Mouse (Mus musculus): Measurements from ENCODE around the gene Pde7b. TPM values are rescaled to one million over a fixed set of nuclear protein-coding genes. Genes with fewer than 3 reads are reported as not detected.

Gene Pde7b
- total RNA-seq, 2 experiments from 2014 or later: 13.2 to 14.4 TPM

DNA sequence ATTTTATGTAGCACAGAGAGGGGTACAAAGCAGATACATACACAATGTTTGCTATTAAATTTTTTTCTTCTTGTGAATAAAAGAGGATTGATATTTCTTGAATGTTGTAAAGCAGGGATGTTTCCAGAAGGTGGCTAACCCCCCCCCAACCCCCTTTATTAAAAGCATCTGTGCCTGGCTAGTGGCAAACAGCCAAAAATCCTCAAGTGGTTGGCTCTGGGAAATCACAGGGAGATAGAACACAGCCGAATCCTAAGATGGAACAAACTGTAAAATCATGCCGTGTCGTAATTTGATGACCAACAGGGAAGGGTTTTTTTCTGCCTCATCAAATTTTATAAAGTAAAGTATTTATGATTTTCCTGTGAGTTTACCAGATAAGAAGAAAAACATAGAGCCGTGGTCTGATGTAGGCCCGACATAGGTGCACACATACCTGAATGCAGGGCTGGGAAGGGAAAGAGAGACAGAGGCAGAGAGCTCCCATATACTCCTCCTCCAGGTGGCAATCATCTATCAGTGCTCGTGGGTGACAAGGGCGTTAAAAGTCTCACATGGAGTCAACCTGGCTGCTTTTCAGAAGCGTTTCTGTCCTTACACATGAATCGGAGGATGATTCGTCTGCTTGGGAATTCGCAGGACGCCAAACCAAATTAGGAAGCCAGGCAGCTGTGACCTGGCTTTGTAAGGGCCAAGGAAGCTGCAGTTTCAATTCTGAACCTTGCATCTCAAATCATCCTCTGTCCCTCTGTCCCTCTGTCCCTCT, 67.4 kb downstream of the Pde7b start:
- no peak for DNase-seq (ENCODE audit: low spot score in 2 of 2)

DNA sequence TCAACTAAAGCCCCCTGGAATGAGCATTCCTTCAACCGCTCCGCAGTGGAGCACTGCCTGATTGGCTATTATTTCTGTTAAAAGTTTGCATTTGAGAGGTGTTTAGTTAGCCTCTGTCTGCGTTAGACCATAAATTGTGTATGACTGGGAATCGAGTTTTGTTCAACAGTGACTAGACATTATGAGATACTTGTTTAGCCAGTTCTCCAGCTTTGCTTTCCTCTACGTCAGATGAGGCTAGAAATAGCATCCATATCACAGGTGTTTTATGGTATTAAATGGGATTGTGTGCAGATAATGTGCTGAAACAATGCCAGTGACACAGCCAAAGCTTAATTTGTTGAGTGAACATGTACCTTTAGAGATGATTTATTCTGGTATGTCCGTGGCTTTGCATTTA, 70.3 kb downstream of the Pde7b start:
- DNase-seq (ENCODE audit: low spot score in 2 of 2): no peak

DNA sequence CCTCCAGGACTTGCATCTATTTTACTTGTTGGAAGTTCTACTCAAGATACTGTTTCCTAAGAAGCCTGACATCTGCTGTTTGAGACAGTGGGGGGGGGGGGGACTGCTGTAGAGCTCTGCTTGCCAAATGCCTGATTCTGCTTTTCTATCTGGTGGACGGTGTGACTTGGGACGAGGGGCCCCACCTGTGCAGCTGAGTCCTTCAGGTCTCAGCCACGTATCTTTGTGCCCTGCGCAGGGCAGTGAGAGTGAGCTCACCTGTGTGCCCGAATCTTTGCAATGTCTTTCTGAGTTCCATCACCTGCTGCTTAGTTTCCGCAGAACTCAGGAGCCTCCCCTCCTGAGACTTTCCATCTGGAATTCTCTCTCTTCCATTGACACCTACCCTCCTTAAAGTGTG, 70.7 kb downstream of the Pde7b start:
- no peak for DNase-seq (ENCODE audit: low spot score in 2 of 2)

DNA sequence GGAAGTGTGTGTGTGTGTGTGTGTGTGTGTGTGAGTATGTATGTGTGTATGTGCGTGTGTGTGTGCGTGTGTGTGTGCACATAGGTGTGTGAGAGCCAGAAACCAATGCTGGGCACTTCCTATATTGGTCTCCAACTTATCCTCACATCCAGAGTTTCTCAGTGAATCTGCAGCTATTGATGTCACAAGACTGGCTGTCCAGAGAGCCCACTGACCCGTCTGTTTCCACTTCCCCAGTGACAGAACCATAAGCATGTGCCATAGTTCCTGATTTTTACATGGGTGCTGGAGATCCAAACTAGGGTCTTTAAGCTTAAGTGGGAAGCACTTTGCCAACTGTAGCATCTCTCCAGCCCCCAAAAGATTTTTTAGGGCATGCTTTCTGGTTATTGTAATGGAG, 71.6 kb downstream of the Pde7b start:
- DNase-seq (ENCODE audit: low spot score in 2 of 2): no peak

DNA sequence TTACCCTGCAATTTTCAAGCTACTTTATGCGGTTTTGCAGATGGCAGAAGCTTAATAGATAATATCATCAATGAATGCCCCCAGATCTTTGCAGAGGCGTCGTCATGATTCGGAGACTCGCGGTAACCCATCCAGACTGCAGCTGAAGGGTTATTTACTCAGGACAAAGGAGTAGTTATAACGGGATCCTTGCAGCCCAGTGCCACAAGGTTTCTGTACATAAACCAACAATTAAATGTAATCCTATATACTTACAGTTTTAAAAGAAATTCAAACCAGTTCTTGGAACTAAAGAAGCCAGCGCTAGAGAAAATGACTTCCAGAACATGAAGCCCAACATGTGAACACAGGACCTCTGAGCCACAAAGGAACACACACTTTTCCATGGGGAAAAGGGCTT, 88.5 kb downstream of the Pde7b start:
- no peak for DNase-seq (ENCODE audit: low spot score in 2 of 2)

DNA sequence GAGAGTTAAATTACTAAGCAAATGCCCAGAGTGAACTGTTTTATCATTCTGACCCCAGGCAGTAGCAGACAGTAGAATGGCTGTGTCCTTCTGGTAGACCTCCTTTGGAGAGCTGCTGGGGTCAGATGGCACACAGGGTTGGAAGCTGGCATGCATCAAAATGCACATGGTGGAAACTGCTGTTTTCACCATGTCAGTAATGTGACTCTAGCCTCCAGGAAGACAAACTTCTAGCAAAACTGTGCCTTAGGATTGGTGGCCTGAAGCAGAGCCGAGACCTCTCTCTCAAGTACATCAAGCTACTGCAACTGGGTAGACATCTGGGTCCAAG, 91.8 kb downstream of the Pde7b start:
- no peak for DNase-seq (ENCODE audit: low spot score in 2 of 2)

DNA sequence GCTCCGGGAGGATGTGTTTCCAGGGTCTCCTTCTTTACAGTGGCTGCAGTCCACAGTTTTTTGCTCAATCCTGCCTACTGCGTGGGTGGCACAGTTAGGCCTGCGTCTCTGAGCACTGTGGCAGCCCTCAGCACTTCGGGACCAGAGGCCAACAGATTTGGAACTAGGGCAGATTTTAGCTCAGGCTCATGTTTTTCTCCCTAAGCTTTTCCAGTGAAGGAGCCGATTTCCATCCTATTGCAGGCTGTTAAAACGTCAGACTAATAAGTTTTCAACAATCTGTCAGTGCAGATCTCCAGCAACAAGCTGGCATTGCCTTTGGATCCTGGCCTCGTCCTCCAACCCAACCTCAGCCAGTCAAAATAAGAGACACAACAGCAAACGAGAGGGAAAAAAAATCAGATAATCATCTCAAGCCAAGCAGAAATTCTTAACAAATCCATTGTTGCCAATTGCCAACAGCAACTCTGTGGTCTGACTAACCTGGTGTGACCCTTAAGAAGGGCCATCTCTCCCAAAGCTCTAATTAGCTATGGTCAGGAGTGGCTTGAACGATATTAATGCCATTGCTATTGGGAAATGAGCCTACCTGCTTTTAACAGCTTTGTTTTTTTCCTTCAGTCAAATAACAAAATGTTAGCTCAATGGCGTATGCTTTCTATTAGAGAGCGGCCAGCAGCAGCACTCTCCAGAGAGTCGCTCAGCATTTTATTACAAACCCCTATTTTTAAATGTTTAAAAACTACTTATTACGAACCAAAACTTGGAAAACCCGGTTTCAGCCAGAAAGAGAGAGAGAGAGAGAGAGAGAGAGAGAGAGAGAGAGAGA, 92.4 kb downstream of the Pde7b start:
- DNase-seq (ENCODE audit: low spot score in 2 of 2): no peak

DNA sequence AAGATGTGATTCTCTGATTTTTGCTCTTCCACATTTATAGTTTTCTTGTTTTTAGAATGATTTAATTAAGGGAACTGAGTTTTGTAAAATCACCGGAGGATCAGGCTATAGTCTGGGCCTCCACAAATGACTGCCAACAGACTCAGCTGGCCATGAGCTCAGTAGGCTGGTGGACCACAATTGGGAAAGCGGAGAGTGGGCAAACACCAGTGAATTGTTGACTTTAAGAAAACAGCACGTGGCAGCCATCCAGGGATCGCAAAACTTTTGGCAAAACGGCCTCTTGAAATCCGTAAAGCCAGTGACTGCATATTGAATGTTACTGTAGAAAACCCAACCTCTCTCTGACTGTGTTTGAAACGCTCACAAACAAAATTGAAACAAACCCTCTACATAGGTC, 94.8 kb downstream of the Pde7b start:
- DNase-seq (ENCODE audit: low spot score in 2 of 2): no peak

DNA sequence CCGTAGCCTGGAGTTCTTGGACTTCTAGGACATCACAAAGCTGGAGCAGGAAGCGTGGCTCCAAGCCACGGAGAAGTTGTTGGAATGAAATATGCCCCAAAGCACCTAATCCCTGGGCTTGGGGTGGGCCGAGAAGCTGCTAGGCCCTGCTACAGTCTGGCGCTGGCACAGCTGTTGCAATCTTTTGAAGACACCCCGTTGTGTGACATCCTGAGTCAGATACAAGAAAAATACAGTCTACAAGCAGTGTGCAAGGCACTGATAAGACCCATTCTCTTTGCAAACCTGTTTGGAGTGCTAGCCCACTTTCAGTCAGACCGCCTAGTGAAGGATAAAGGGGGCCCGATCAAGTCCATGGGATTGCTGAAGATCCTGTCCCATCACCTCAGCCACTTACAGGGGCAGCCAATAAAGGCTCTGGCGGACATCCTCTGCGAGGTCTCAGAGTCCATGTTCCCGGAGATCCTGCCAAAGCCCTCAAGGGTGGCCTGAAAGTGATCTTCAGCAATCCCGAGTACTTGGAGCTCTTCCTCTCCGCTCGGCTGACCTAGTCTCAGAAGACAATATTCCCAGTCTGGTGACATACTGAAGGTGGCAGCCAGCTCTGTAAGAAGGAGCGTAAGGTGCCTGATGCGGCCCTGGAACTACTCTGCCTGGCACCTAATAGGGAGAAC, 99.0 kb downstream of the Pde7b start:
- no peak for DNase-seq (ENCODE audit: low spot score in 2 of 2)

DNA sequence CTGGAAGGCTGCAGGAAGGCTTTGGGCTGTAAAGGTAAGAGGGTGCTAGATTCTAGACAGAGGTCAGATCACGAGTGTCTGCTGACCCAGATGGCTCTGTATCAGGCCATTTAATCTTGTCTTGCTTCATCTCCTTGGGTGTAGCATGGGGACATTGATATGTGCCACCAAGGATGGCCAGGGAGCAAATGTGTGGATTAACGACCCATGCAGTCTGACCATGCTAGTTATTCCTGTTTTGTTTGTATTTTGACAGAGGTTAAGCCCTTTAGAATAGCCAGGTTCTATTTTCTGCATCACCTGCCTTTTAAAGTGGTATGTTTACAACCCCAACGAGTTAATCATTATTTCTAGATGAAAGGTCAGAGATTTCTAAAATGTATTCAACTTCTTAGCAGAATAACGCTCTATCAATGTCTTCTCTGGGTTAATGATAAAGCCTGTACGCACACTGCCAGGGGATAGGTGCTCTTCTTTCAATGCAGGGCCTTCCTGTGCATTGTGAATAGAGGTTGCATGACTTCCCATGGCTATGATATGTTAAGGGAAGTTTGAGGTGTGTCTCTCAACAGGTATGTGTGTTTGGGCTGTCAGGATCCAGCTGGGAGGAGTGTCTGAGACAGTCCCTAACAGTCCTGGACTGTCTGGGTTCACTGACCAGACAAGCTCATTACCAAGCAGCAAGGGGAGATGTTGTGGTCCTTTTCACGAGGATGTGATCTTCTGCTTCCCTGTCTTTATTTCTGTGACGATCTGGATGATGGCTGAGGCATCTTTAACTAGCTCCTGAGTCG, 103.0 kb downstream of the Pde7b start:
- DNase-seq (ENCODE audit: low spot score in 2 of 2): no peak

DNA sequence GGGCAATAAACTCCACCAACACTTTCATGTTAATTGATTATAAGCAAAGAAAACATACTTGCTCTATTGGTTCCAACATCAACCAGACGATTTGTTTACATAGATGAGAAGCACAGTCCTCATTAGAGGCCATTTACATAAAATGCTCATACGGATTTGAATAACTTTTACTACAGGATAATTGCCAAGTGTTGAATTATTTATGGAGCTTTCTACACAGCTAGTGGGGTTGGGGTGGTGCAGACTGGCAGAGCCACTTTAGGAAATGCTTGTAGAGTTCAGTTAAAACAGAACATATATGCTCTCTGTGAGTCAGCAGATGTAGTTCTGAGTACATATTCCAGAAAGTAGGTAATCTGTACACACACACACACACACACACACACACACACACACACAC, 118.9 kb downstream of the Pde7b start:
- no peak for DNase-seq (ENCODE audit: low spot score in 2 of 2)

DNA sequence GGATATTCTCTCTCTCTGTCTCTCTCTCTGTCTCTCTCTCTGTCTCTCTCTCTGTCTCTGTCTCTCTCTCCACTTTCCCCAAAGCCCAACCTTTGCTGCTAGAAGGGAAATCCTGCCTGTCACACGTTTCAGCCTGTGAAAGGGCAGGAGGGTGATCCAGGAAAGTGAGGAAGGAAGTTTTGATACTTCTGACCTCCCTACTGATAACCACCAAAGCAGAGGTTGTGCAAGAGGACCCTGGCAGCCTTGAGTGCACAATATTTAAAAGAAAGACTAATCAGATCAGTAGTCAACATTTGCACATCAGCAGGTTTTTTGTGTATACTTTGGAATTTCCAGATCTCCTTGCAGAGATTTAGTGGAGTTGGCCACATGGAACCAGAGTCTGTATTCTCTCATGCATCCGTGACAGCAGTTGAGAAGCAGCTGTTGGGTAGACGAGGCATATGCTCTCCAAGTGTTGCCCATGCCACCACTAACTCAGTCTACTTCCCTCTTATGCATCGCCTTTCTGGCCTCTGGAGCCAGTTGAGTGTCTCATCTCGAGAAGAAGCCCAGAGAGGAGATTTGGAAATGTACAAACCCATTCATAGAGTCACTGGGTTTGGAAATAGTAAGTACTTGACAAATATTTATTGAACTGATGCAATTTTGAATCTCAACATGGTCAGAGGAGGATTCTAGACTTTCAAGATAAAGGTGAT, 129.6 kb downstream of the Pde7b start:
- DNase-seq (ENCODE audit: low spot score in 2 of 2): no peak

DNA sequence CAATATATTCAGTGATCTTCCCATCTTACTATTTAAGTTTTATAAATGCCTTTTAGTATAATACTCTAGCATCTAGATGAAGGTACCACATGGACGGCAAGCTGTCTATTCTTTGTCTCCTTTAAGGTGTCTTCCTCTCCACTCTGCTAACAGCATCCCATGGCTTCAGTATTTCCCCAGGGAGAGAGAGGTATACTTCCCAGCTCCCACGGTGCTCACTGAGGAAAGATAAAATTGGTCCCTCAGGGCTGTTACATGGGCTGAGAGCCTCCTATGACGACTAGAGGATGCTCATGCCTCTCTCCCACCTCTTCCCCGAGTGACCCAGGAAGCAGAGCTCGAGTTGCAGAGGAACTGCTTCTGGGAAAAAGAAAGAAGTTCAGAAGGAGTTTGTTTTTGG, 130.9 kb downstream of the Pde7b start:
- DNase-seq (ENCODE audit: low spot score in 2 of 2): no peak

DNA sequence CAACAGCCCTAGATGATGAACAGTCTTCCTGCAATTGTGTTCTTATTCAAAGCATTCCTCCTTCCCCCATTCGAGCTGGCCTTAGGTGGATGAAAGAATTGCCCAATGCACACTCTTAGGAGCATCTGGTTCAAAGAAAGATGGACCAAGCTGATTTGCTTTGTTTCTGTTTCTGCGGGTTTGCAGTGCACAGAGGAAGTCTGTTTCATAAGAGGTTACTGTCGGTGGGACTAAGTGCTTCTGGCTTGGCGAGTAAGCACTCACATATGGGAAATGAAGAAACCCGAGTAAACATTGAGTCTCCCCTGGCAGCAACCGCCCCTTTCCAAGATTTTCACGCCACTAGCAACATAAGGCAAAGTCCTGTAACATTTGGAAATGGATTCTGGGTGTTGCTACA, 134.8 kb downstream of the Pde7b start:
- no peak for DNase-seq (ENCODE audit: low spot score in 2 of 2)

DNA sequence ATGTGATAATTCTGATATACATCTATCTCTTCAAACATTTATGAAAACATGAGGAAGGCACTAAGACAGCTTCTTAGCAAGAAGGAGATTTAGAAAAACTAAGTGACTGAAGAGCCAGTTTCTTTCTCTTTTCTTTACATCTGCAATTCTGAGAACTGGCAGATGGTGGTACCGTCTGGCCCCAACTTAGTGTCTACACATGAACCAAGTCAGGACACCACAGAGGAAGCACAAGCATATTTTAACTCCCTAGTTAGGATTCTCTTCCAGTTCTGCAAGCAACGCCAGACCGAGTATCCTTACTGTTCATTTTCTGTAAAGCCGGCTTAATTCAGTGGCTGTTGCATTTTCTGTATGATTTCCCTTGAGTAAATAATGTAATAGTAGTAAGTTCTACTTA, 138.9 kb downstream of the Pde7b start:
- no peak for DNase-seq (ENCODE audit: low spot score in 2 of 2)

DNA sequence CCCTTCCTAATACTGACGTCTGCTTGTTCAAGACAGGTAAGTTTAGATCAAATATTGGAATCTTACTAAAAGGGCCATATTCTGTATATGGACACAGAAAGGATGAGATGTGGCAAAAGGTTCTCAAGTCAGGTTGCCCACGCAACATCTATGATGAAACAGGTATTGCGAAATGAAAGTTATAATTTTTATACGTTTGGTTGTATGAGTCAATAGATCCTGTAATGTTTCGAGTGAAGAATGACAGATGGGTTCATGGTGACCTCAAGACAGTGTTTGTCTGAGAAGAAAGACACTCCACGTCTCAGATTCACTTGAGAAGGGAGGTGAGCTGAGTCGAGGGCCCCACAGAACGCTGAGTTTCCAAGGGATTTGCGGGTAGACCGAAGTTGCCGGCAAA, 149.9 kb downstream of the Pde7b start:
- DNase-seq (ENCODE audit: low spot score in 2 of 2): no peak

DNA sequence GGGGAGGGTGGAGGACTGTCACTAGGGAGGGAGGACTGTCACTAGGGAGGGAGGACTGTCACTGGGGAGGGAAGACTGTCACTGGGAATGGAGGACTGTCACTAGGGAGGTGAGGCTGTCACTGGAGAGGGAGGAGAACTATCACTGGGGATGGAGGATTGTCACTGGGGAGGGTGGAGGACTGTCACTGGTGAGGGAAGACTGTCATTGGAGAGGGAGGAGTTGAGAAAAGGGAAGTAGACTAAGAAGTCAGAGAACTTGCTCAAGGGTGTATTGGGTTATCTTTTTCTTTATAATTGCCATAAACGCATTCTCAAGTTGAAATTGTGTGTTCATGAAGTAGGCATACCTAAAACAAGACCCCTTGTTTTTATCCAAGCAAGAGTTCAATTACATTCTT, 150.5 kb downstream of the Pde7b start:
- no peak for DNase-seq (ENCODE audit: low spot score in 2 of 2)

DNA sequence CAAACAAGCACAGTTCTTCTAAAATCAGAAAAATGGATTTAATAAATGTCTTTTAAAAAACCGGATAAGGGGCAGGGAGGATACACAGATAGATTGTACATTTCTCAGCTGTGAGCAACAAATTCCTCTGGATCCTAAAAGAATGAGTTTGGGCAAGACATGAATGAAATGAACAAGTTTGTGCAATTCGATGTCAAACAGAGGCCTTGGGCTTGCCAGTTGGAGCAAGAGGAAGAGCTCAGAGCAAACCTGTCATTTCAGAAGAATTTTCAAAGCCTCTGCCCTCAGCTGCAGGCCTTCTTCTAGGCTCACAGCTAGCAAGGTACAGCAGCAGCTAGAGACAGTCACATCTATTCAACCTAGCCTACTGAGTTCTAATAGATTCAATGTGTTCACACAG, 153.4 kb downstream of the Pde7b start:
- DNase-seq (ENCODE audit: low spot score in 2 of 2): no peak

DNA sequence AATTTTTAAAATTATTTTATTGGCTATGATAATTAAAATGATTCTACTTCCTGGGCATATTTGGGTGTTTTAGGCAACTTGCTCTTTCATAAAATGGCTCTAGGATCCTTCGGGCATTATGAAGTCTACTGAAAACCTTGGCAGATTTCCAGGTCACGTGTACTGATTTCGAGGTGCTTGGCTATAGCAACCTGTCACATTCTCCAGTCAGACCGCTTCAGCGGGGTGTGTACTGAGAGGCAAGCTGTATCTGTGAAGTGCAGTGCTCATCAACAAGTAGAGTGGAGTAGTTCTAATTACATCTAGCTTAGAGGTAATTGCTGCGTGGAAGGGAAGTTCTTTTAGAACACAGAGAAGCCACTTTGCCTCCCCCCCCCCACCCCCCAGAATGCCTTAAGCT, 156.2 kb downstream of the Pde7b start:
- DNase-seq (ENCODE audit: low spot score in 2 of 2): no peak

DNA sequence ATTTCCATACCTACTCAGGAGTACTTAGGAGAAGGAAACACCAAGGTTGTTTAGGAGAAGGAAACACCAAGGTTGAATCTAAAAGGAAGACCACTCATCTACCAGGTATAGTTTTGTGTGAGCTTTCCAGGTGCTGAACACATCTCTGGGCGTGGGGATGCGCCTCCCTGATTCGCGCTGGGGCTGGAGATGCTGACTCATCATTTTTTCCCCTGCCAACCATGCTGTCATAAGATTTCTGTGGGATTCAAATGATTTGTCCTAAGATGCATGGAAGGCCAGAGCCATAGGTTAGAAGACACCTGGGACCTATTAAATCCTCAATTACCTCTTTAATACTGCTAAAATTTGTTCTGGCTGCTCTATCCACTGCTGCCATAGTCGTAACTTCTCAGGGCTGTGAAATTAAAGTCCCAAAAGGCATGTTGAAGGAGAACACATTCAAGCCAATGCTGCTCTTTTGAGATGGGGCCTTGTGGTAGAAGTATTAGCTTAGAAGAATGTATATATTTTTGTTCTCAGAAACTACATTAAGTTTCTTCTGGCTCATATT, 157.1 kb downstream of the Pde7b start:
- no peak for DNase-seq (ENCODE audit: low spot score in 2 of 2)

DNA sequence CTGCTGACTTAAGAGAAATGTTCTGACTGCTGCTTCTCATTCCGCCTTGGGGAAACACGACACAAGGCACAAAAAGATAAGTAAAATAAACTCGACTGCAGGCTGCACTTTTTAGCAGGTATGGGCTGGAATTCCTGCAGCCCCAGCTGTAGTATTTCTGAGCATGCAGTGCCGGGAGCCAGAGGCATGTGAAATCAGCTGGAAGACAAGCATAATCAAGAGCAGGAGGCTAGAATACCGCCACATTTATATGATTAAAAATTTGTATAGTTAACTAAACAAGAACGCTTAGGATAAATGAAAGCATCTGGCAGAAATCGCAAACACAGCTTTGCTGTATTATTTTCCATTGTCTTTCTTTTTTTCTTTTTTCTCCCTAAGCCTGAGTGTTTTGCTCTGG, 168.4 kb downstream of the Pde7b start:
- DNase-seq (ENCODE audit: low spot score in 2 of 2): no peak

Measured in adrenal gland, postnatal 4 days (tissue).